Mouse (Mus musculus) right cerebral cortex, postnatal 25 days (tissue): Measurements from ENCODE around the gene Inpp5k.
"Not testable (repeated sequence)": the region's sequence is repeated elsewhere in the genome, so short reads cannot be mapped to it uniquely, and the experiment has no call there.

Experiments used
- DNase-seq: peaks from one replicate; pipeline ENCODE4 v3.0.0; 2022

The Inpp5k gene

DNA sequence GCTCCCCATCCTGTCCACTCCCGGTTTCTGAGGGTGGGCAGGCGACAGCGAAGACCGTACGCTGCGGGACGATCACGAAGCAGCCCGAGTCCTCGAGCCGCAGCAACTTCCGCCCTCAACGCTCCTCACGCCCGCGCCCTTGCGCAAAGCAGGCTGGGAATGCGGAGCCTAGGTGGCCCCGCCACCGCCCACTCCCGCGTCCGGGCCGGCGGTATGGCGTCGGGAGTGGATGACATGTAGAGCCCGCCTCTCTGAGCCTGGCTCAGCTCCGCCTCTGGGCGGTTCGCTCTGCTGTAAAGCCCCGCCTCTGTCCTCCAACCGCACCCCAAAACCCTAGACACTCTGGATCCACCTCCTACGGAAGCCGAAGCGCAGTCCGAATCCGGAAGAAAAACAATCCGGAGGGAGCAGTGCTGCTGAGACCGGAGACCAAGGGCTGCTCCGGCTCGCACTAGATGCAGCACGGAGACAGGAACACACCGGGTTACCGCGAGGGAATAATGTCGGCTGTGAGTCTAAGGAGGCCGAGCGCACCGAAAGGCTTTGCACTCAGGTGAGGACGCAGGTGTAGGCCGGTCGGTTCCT is at the start of gene Inpp5k:
Inpp5k (plus strand) TSS at position 344 of the 585 bp plus-strand sequence.
- DNase-seq, result peak; percentile 98

GRCm38 (mm10) chr11:75581495-75582149 is 49.2 kb upstream of the Inpp5k start:
- no peak for DNase-seq

DNA sequence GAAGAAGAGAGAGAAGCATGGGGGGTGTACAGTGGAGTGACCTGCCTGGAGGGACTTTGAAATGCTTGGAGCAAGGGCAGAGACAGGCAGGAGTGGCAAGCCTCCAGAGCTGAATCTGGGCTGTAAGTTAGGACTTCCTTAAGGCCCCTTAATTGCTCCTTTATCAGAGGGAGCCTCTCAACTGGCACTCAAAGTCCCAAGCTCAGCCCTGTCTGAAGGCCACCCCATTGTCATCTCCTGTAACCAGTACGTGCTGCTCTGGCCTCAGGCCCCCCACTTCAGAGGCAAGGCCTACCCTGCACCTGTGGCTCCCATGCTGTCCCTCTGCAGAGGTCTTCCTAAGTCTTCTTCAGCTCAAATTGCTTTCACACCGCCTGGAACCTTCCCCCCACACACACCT is 47.3 kb upstream of the Inpp5k start:
- no peak for DNase-seq

GRCm38 (mm10) chr11:75585061-75585460 is 45.7 kb upstream of the Inpp5k start:
- DNase-seq, result no peak

GRCm38 (mm10) chr11:75585978-75586377 is 44.8 kb upstream of the Inpp5k start:
- no peak for DNase-seq

GRCm38 (mm10) chr11:75586963-75587362 is 43.8 kb upstream of the Inpp5k start:
- no peak for DNase-seq

GRCm38 (mm10) chr11:75587493-75588284 is 43.1 kb upstream of the Inpp5k start, which contains the start of gene Pitpna:
Gene Pitpna (plus strand): TSS chr11:75588097.
- peak; percentile 97 for DNase-seq

- no peak for DNase-seq
Observed at GRCm38 (mm10) chr11:75588285-75588941, 42.4 kb upstream of the Inpp5k start.

DNA sequence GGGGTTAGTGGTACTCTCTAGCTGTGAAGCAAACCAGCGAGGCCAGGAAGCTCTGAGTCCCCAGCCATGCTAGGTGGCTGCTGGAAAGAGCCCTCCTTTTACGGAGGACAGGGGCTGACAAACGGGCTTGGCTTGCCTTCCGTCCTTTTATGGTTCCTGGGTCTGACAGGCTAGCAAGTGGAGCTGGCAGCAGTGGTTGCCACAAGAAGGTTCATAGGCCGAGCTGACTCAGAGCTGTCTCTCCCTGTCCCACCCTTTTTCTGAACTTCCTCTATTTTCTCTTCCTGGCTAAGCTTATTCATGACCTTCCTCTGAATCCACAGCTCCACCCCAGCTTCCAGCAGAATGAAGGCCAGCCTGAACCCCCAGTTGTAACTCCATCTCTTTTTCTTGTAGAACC is 38.2 kb upstream of the Inpp5k start:
- no peak for DNase-seq

- no peak for DNase-seq
Observed at GRCm38 (mm10) chr11:75594431-75594830, 36.4 kb upstream of the Inpp5k start.

DNA sequence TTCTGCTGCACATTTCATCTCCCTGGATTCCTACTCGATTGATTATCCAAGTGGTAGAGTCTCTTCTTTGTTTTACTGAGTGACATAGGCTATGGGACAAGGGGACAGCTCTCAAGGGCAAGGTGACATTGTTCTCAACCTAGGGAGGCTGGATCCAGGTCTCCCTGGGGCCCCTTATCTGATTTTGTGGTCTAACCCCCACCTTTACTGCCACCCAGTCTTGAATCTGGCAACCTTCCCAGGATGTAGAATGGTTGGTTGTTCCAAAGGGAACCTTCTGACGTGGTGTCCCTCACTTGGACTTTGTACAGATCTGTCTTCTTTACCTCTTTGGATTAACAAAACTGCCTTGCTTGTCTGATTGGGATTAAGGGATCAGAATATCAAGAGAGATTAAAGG is 35.4 kb upstream of the Inpp5k start:
- DNase-seq, result no peak

DNA sequence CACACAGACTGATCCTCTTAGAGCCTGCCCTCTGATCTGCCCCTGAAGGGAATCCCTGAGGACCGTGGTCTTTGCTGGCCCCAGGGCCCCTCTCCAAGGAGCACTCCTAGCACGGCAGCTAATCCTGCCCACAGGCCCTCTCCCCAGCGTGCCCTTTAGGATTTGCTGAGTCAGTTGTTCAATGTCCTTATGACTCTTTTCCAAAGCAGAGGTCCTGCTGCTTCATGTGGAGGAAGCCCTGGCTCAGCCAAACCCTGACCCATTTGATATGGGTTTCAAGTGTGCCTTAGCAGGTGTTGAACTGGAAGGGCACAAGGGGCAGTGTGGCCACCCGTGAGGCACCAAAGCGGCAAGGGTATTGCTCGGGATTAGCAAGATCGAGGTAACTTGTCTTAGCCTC is 35.0 kb upstream of the Inpp5k start:
- DNase-seq, result no peak

GRCm38 (mm10) chr11:75596726-75597255 is 34.0 kb upstream of the Inpp5k start:
- DNase-seq, result no peak

GRCm38 (mm10) chr11:75598004-75598403 is 32.8 kb upstream of the Inpp5k start:
- no peak for DNase-seq

GRCm38 (mm10) chr11:75599802-75600201 is 31.0 kb upstream of the Inpp5k start:
- not testable (repeated sequence) for DNase-seq

DNA sequence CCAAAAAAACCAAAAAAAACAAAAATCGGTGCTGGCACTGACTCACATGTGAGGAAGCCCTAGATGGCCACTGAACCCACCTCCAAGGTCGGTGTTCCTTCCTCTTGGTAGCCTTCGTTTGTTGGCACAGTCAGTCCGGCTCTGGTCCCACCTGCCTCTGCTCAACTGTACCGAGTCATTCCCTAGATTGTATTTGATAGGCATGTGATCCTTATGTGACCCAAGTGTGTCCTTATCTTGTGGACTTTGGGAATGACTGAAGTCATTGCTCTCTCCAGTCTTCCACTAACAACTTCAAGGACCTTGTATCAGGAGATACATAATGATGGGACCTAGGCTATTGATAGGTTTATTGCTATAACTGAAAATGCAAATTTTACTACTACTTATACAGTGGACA is 26.0 kb upstream of the Inpp5k start:
- DNase-seq, result no peak

- no peak for DNase-seq
Observed at GRCm38 (mm10) chr11:75605318-75605717, 25.5 kb upstream of the Inpp5k start.

DNA sequence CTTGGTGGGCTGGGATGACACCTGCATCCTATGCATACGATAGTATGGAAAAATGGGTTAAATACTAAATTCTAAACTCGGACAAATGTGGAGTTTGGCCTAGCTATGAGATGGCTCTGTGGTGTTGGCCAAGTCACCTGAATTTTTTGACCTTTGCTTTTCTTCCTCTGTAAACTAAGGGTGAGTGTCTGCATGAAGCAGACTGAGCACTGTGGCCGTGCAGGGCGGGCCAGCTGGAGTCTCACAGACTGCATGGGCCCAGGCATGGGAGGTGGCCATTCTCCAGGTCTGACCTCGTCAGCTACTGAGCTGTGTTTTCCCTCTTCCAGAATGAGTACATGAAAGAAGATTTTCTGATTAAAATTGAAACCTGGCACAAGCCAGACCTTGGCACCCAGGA is 22.0 kb upstream of the Inpp5k start:
- no peak for DNase-seq

DNA sequence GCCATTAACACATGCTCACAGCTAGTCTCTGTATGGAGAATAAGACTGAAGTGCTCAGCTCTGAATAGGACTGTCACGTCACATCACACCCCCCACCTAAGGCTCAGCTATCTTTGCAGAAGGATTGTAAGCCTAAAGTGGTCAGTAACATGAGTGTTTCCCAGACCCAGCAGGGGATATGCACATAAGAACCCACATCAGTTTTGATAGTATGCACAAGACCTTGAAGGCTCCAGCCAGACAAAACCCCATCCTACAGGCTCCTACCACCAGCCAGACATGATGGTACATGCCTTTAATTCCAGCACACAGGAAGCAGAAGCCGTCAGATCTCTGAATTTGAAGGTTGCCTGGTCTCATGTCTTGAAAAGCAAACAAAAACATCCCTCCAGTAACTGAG is 20.8 kb upstream of the Inpp5k start:
- DNase-seq, result no peak

DNA sequence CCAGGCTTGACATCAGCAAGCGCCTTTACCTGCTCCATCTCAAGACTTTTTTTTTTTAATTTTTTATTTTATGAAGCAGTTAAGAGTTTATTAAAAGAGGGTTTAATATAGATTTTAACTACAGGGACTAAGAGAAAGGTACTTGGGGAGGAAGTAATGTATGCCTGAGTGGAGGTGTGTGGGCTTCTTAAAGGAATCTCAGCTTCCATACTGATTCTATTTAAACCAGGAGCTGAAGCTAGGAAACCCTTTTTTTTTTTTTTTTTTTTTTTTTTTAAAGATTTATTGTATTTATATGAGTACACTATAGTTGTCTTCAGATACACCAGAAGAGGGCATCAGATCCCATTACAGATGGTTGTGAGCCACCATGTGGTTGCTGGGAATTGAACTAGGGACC is 16.0 kb upstream of the Inpp5k start:
- DNase-seq, result no peak

GRCm38 (mm10) chr11:75615556-75615955 is 15.2 kb upstream of the Inpp5k start:
- DNase-seq, result no peak

DNA sequence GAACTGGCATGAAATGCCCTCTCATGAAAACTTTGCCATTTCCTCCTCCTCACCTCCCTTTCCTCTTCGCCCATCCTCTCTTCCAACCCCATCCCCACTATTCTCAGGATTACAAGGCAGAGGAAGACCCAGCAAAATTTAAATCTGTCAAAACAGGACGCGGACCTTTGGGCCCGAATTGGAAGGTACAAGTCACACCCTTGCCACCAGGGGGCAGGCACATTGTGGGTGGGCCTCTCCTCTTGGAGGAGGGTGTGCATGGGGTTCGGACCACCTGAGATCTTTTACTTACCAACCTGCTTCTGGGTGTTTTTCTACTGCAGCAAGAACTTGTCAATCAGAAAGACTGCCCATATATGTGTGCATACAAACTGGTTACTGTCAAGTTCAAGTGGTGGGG is 11.7 kb upstream of the Inpp5k start:
- no peak for DNase-seq

- DNase-seq, result peak; percentile 44
Observed at GRCm38 (mm10) chr11:75620136-75620780, 10.5 kb upstream of the Inpp5k start.
